Mouse (Mus musculus): ENCODE data around the gene Gulp1. TPM values are rescaled to one million over a fixed set of nuclear protein-coding genes. Genes with fewer than 3 reads are reported as not detected.

Gene Gulp1
- polyA plus RNA-seq, 1 experiment from 2014 or later, result 10.8 TPM

- Histone ChIP-seq H3K4me2 (ENCODE audit: low read depth, low read length) (no peak overlapping the region), H3K9me3 (ENCODE audit: control insufficient read depth, low read length) (no peaks in the 10 kb centered on the region), H3K4me3 (ENCODE audit: low read length) (no peak overlapping the region), H3K27me3 (replicated peaks; ENCODE audit: control insufficient read depth, insufficient read depth, low read length) (no peaks in the 10 kb centered on the region), H3K27ac (ENCODE audit: low read length) (no peak overlapping the region), H3K9ac (ENCODE audit: low read depth, low read length) (no peak overlapping the region), H3K36me3 (ENCODE audit: control insufficient read depth, insufficient read depth, low read length) (no peaks in the 10 kb centered on the region), H3K4me1 (ENCODE audit: control insufficient read depth, insufficient read depth, low read length) (no peaks in the 10 kb centered on the region)
- WGBS, result 47% methylated on average over 3 of the region's 3 CpGs
- peak; percentile 48; the same call in 1 of the 2 replicates for ATAC-seq
These were observed 128.1 kb downstream of the Gulp1 start for GRCm38 (mm10) chr1:44679415-44679814.

- no peak overlapping the region for H3K9ac ChIP-seq (ENCODE audit: low read depth, low read length)
- H3K27me3 ChIP-seq (replicated peaks; ENCODE audit: control insufficient read depth, insufficient read depth, low read length), result no peaks in the 10 kb centered on the region
- H3K4me2 ChIP-seq (ENCODE audit: low read depth, low read length), result no peak overlapping the region
- H3K36me3 ChIP-seq (ENCODE audit: control insufficient read depth, insufficient read depth, low read length), result no peaks in the 10 kb centered on the region
- H3K4me3 ChIP-seq (ENCODE audit: low read length), result no peak overlapping the region
- no peaks in the 10 kb centered on the region for H3K9me3 ChIP-seq (ENCODE audit: control insufficient read depth, low read length)
- ATAC-seq, result no peak
- no peaks in the 10 kb centered on the region for H3K4me1 ChIP-seq (ENCODE audit: control insufficient read depth, insufficient read depth, low read length)
- WGBS, result 42% methylated on average over 2 of the region's 2 CpGs
- H3K27ac ChIP-seq (ENCODE audit: low read length), result no peak overlapping the region
These were observed 131.2 kb downstream of the Gulp1 start for GRCm38 (mm10) chr1:44682556-44682955.

GRCm38 (mm10) chr1:44683723-44684122 lies 132.4 kb downstream of the Gulp1 start:
- Histone ChIP-seq H3K27me3 (replicated peaks; ENCODE audit: control insufficient read depth, insufficient read depth, low read length) (no peaks in the 10 kb centered on the region), H3K36me3 (ENCODE audit: control insufficient read depth, insufficient read depth, low read length) (no peaks in the 10 kb centered on the region), H3K4me3 (ENCODE audit: low read length) (no peak overlapping the region), H3K4me1 (ENCODE audit: control insufficient read depth, insufficient read depth, low read length) (no peaks in the 10 kb centered on the region), H3K27ac (ENCODE audit: low read length) (no peak overlapping the region), H3K9me3 (ENCODE audit: control insufficient read depth, low read length) (no peaks in the 10 kb centered on the region), H3K4me2 (ENCODE audit: low read depth, low read length) (no peak overlapping the region), H3K9ac (ENCODE audit: low read depth, low read length) (no peak overlapping the region)
- ATAC-seq, result no peak
- WGBS, result 74% methylated on average over 6 of the region's 6 CpGs

GRCm38 (mm10) chr1:44720785-44721410 lies 169.6 kb downstream of the Gulp1 start:
- H3K36me3 ChIP-seq (ENCODE audit: control insufficient read depth, insufficient read depth, low read length), result no peaks in the 10 kb centered on the region
- H3K4me3 ChIP-seq (ENCODE audit: low read length), result no peak overlapping the region
- ATAC-seq, result no peak
- no peak overlapping the region for H3K9ac ChIP-seq (ENCODE audit: low read depth, low read length)
- no peak overlapping the region for H3K27ac ChIP-seq (ENCODE audit: low read length)
- no peak overlapping the region for H3K4me2 ChIP-seq (ENCODE audit: low read depth, low read length)
- 83% methylated on average over 4 of the region's 4 CpGs for WGBS
- H3K4me1 ChIP-seq (ENCODE audit: control insufficient read depth, insufficient read depth, low read length), result no peaks in the 10 kb centered on the region
- H3K9me3 ChIP-seq (ENCODE audit: control insufficient read depth, low read length), result no peaks in the 10 kb centered on the region
- no peaks in the 10 kb centered on the region for H3K27me3 ChIP-seq (replicated peaks; ENCODE audit: control insufficient read depth, insufficient read depth, low read length)

GRCm38 (mm10) chr1:44741256-44741655 lies 189.9 kb downstream of the Gulp1 start:
- Histone ChIP-seq H3K4me2 (ENCODE audit: low read depth, low read length) (no peak overlapping the region), H3K27ac (ENCODE audit: low read length) (no peak overlapping the region), H3K9me3 (ENCODE audit: control insufficient read depth, low read length) (no peaks in the 10 kb centered on the region), H3K4me1 (ENCODE audit: control insufficient read depth, insufficient read depth, low read length) (no peaks in the 10 kb centered on the region; the same call in 1 of the 2 replicates), H3K9ac (ENCODE audit: low read depth, low read length) (no peak overlapping the region), H3K36me3 (ENCODE audit: control insufficient read depth, insufficient read depth, low read length) (no peaks in the 10 kb centered on the region), H3K4me3 (ENCODE audit: low read length) (no peak overlapping the region), H3K27me3 (replicated peaks; ENCODE audit: control insufficient read depth, insufficient read depth, low read length) (no peaks in the 10 kb centered on the region)
- ATAC-seq, result no peak

GRCm38 (mm10) chr1:44745711-44746110 lies 194.4 kb downstream of the Gulp1 start:
- Histone ChIP-seq H3K27ac (ENCODE audit: low read length) (no peak overlapping the region), H3K4me1 (ENCODE audit: control insufficient read depth, insufficient read depth, low read length) (no peaks in the 10 kb centered on the region; the same call in 1 of the 2 replicates), H3K4me3 (ENCODE audit: low read length) (no peak overlapping the region), H3K9me3 (ENCODE audit: control insufficient read depth, low read length) (no peaks in the 10 kb centered on the region), H3K27me3 (replicated peaks; ENCODE audit: control insufficient read depth, insufficient read depth, low read length) (no peaks in the 10 kb centered on the region), H3K4me2 (ENCODE audit: low read depth, low read length) (no peak overlapping the region), H3K9ac (ENCODE audit: low read depth, low read length) (no peak overlapping the region), H3K36me3 (ENCODE audit: control insufficient read depth, insufficient read depth, low read length) (no peaks in the 10 kb centered on the region)
- WGBS, result 5% methylated on average over 2 of the region's 2 CpGs
- no peak for ATAC-seq

GRCm38 (mm10) chr1:44750731-44751730 lies 199.7 kb downstream of the Gulp1 start:
- H3K4me2 ChIP-seq (ENCODE audit: low read depth, low read length), result no peak overlapping the region
- peak; percentile 46 for ATAC-seq
- no peak overlapping the region for H3K9ac ChIP-seq (ENCODE audit: low read depth, low read length)
- no peaks in the 10 kb centered on the region for H3K27me3 ChIP-seq (replicated peaks; ENCODE audit: control insufficient read depth, insufficient read depth, low read length)
- H3K4me3 ChIP-seq (ENCODE audit: low read length), result no peak overlapping the region
- H3K36me3 ChIP-seq (ENCODE audit: control insufficient read depth, insufficient read depth, low read length), result no peaks in the 10 kb centered on the region
- WGBS, result 57% methylated on average over 5 of the region's 5 CpGs
- no peak overlapping the region for H3K27ac ChIP-seq (ENCODE audit: low read length)
- H3K9me3 ChIP-seq (ENCODE audit: control insufficient read depth, low read length), result no peaks in the 10 kb centered on the region
- no peaks in the 10 kb centered on the region; the same call in 1 of the 2 replicates for H3K4me1 ChIP-seq (ENCODE audit: control insufficient read depth, insufficient read depth, low read length)

GRCm38 (mm10) chr1:44778251-44778650 lies 226.9 kb downstream of the Gulp1 start:
- no peak for ATAC-seq
- Histone ChIP-seq H3K36me3 (ENCODE audit: control insufficient read depth, insufficient read depth, low read length) (no peaks in the 10 kb centered on the region), H3K4me1 (ENCODE audit: control insufficient read depth, insufficient read depth, low read length) (no peaks in the 10 kb centered on the region), H3K9ac (ENCODE audit: low read depth, low read length) (no peak overlapping the region), H3K4me2 (ENCODE audit: low read depth, low read length) (no peak overlapping the region), H3K27me3 (replicated peaks; ENCODE audit: control insufficient read depth, insufficient read depth, low read length) (no peaks in the 10 kb centered on the region), H3K27ac (ENCODE audit: low read length) (no peak overlapping the region), H3K4me3 (ENCODE audit: low read length) (no peak overlapping the region), H3K9me3 (ENCODE audit: control insufficient read depth, low read length) (no peaks in the 10 kb centered on the region)
- WGBS, result 77% methylated on average over 1 of the region's 1 CpGs

- WGBS, result 67% methylated on average over 4 of the region's 4 CpGs
- Histone ChIP-seq H3K27me3 (replicated peaks; ENCODE audit: control insufficient read depth, insufficient read depth, low read length) (no peaks in the 10 kb centered on the region), H3K27ac (ENCODE audit: low read length) (no peak overlapping the region), H3K9ac (ENCODE audit: low read depth, low read length) (no peak overlapping the region), H3K36me3 (ENCODE audit: control insufficient read depth, insufficient read depth, low read length) (no peaks in the 10 kb centered on the region), H3K9me3 (ENCODE audit: control insufficient read depth, low read length) (no peaks in the 10 kb centered on the region), H3K4me2 (ENCODE audit: low read depth, low read length) (no peak overlapping the region), H3K4me3 (ENCODE audit: low read length) (no peak overlapping the region), H3K4me1 (ENCODE audit: control insufficient read depth, insufficient read depth, low read length) (no peaks in the 10 kb centered on the region)
- ATAC-seq, result no peak
These were observed 252.5 kb downstream of the Gulp1 start for GRCm38 (mm10) chr1:44803594-44804372.

Data from intestine, embryonic 16.5 days (tissue).